Mouse (Mus musculus): ENCODE measurements at regions not wholly inside any gene's neighbourhood (a gene's known extent, or its start where the extent isn't known, plus 50 kb on each side); places are given as distances from the start of the nearest gene placed in this dataset.

DNA sequence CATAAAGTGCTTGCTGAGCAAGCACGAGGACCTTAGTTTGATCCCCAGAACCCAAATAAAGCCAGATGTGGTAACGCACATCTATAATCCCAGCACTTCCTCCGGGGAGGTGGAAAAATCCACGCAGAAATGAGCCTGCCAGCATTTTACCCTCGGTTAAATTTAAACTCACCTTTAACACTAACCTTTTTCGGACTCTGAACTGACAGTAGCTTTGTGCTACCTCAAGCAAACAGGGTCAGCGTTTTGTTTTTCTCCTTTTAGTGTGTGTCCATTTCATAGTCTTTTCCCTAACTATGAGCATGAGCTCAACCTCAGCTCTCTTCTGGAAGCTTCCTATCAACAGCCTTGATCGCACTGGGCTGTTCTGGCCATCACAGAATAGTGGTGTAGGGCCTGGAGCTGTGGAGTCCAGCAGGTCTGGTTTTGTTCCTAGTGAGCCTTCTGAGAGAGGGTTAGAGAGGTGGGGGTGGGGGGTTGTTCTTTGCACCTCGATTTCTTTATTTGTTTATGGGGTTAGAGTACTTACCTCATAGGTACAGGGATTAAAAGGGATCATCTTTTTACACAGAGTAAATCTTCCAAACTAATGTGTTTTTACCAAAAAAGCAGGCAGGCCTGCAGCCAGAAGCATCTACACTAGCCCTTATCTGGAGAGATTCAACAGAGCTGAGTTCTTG lies 63.1 kb upstream of the Dhx40 start:
- H3K4me2 ChIP-seq (ENCODE audit: low read depth, low read length) = no peak overlapping the region
- H3K9ac ChIP-seq (ENCODE audit: low read length) = no peak overlapping the region
- no peaks in the 10 kb centered on the region for H3K9me3 ChIP-seq (ENCODE audit: control insufficient read depth, low read length)
- 65% methylated on average over 9 of the region's 9 CpGs for WGBS
- ATAC-seq (ENCODE audit: low read depth) = no peak
- H3K36me3 ChIP-seq (ENCODE audit: control insufficient read depth, insufficient read depth, low read length) = no peaks in the 10 kb centered on the region
- no peak overlapping the region for H3K4me3 ChIP-seq (ENCODE audit: low read length)
- H3K27ac ChIP-seq (ENCODE audit: low read length) = no peak overlapping the region
- no peaks in the 10 kb centered on the region for H3K27me3 ChIP-seq (ENCODE audit: control insufficient read depth, insufficient read depth, low read depth, low read length)
- H3K4me1 ChIP-seq (replicated peaks; ENCODE audit: control insufficient read depth, insufficient read depth, low read length) = peaks cover 3% of the 10 kb centered on the region; the same call in 1 of the 2 replicates

DNA sequence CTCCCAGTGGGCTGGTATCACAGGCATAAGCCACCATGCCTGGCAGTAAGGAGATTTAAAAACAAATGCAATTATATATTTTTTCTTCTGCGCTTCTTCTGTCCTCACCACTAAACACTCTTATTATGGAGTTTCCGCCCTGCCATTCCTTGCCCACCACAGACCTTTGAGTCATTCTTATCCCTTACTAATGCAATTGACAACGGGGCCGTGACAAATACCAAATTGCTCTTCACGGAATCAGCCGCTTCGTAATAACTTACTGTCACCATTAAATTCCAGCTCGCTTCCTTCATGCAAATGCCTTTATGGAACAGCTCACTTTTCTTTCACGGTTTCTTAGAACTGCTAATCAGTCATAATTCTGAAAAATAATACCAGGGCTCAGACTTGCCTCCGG lies 59.4 kb upstream of the Dhx40 start:
- no peaks in the 10 kb centered on the region for H3K36me3 ChIP-seq (ENCODE audit: control insufficient read depth, insufficient read depth, low read length)
- peaks cover 3% of the 10 kb centered on the region; the same call in 1 of the 2 replicates for H3K4me1 ChIP-seq (replicated peaks; ENCODE audit: control insufficient read depth, insufficient read depth, low read length)
- no peak for ATAC-seq (ENCODE audit: low read depth)
- no peak overlapping the region for H3K9ac ChIP-seq (ENCODE audit: low read length)
- H3K9me3 ChIP-seq (ENCODE audit: control insufficient read depth, low read length) = no peaks in the 10 kb centered on the region
- no peak overlapping the region for H3K4me2 ChIP-seq (ENCODE audit: low read depth, low read length)
- H3K27ac ChIP-seq (ENCODE audit: low read length) = no peak overlapping the region
- H3K4me3 ChIP-seq (ENCODE audit: low read length) = no peak overlapping the region
- H3K27me3 ChIP-seq (ENCODE audit: control insufficient read depth, insufficient read depth, low read depth, low read length) = no peaks in the 10 kb centered on the region
- WGBS = 61% methylated on average over 10 of the region's 10 CpGs

DNA sequence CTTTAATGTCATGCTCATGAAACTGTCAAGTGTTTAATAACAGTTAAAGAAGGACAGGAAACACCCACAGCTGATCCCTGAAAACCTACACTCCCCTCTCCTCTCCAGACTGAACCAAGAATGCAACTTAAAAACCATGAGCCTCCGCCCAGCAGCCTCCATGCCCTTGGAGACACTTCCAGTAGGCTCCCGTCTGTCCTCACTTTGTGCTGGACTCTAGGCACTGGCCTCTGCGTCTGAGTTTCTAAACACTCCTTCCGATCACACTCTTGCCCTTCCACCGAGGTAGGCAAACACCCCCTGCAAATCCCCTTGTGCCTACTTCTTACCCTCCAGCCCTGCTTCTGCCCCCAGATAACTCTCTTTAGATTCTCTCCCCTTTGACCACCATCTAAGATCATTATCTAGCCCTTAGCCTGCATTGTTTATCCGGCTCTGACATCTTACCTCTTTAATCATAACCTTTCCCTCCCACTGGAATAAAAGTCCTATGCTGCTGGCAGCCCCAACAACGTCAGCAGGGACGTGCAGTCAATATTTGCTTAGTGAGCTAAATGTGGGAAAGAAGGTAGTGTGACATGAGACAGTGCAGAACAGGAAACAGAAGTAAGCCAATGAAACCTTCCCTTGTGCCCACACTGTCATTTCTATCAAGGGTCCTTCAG lies 52.5 kb upstream of the Dhx40 start:
- no peak overlapping the region for H3K4me2 ChIP-seq (ENCODE audit: low read depth, low read length)
- H3K9me3 ChIP-seq (ENCODE audit: control insufficient read depth, low read length) = no peaks in the 10 kb centered on the region
- H3K36me3 ChIP-seq (ENCODE audit: control insufficient read depth, insufficient read depth, low read length) = no peaks in the 10 kb centered on the region
- ATAC-seq (ENCODE audit: low read depth) = peak; percentile 51; the same call in 1 of the 2 replicates
- peaks cover 9% of the 10 kb centered on the region for H3K4me1 ChIP-seq (replicated peaks; ENCODE audit: control insufficient read depth, insufficient read depth, low read length)
- 12% methylated on average over 8 of the region's 8 CpGs for whole genome bisulfite sequencing
- H3K27me3 ChIP-seq (ENCODE audit: control insufficient read depth, insufficient read depth, low read depth, low read length) = no peaks in the 10 kb centered on the region
- H3K27ac ChIP-seq (ENCODE audit: low read length) = no peak overlapping the region; the same call in 1 of the 2 replicates
- no peak overlapping the region for H3K4me3 ChIP-seq (ENCODE audit: low read length)
- no peak overlapping the region; the same call in 1 of the 2 replicates for H3K9ac ChIP-seq (ENCODE audit: low read length)

DNA sequence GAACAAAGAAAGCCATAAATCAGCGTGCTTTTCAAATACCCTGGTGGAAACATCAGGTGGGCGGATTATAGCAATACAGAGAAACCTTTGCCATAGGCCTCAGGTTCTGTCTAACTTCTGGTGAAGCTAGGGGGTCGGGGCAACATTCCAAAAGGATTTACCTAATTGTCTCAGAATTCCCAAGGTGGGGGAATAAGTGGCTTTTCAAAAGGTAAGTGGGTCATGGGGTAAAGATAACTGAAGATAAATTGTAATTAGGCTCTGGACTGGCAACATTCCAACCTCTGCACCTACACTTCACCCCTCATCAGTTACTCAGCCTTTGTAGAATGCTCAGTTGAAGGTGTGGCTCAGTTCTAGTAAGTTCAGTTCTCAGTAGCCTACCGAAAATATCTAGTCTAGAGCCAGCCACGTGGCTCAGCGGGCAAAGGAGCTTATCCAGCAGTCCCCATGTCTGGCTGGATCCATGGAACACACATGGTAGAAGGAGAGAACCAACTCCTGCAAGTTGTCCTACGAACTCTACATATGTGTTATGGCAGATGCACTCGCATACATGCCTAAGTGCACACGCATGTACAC lies 51.8 kb upstream of the Dhx40 start:
- Histone ChIP-seq H3K27me3 (ENCODE audit: control insufficient read depth, insufficient read depth, low read depth, low read length) (no peaks in the 10 kb centered on the region), H3K4me3 (ENCODE audit: low read length) (no peak overlapping the region), H3K9me3 (ENCODE audit: control insufficient read depth, low read length) (no peaks in the 10 kb centered on the region), H3K36me3 (ENCODE audit: control insufficient read depth, insufficient read depth, low read length) (no peaks in the 10 kb centered on the region), H3K27ac (ENCODE audit: low read length) (no peak overlapping the region), H3K4me1 (replicated peaks; ENCODE audit: control insufficient read depth, insufficient read depth, low read length) (peaks cover 9% of the 10 kb centered on the region), H3K9ac (ENCODE audit: low read length) (no peak overlapping the region), H3K4me2 (ENCODE audit: low read depth, low read length) (no peak overlapping the region)
- ATAC-seq (ENCODE audit: low read depth) = peak; percentile 52
- WGBS = 77% methylated on average over 9 of the region's 9 CpGs

DNA sequence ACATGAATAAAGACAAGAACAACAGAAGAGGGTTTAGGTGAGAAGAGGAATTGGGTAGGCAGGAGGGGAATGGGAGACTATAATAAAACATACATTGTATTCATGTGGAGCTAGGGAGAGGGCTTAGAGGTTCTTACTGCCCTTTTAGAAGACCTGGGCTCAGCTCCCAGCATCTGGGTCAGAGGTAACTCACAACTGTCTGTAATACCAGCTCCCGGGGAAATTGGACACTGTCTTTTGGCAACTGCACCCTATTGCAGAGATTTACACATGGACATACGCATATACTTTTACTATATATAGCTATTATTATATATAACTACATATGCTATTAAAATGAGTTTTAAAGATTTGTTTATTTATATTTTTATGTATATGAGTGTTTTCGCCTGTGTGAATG lies 50.7 kb upstream of the Dhx40 start:
- no peak overlapping the region for H3K4me3 ChIP-seq (ENCODE audit: low read length)
- H3K27me3 ChIP-seq (ENCODE audit: control insufficient read depth, insufficient read depth, low read depth, low read length) = no peaks in the 10 kb centered on the region
- H3K9me3 ChIP-seq (ENCODE audit: control insufficient read depth, low read length) = no peaks in the 10 kb centered on the region
- H3K27ac ChIP-seq (ENCODE audit: low read length) = no peak overlapping the region
- WGBS = 84% methylated on average over 3 of the region's 3 CpGs
- no peak overlapping the region for H3K9ac ChIP-seq (ENCODE audit: low read length)
- peaks cover 10% of the 10 kb centered on the region for H3K4me1 ChIP-seq (replicated peaks; ENCODE audit: control insufficient read depth, insufficient read depth, low read length)
- no peak overlapping the region for H3K4me2 ChIP-seq (ENCODE audit: low read depth, low read length)
- H3K36me3 ChIP-seq (ENCODE audit: control insufficient read depth, insufficient read depth, low read length) = no peaks in the 10 kb centered on the region
- no peak for ATAC-seq (ENCODE audit: low read depth)

Data from lung, embryonic 16.5 days (tissue).